Mouse (Mus musculus): ENCODE results near the gene Stxbp2. TPM values are rescaled to one million over a fixed set of nuclear protein-coding genes. Genes with fewer than 3 reads are reported as not detected.

Gene Stxbp2
- total and polyA plus RNA-seq, 3 experiments = 81.1 to 186 (median 117) TPM

GRCm38 (mm10) chr8:3587391-3588257, 43.1 kb upstream of the Stxbp2 start (continued):
- TF ChIP-seq EP300 (IDR thresholded peaks at IDR 0.05; ENCODE audit: low read depth in 1 of 2, low read length in 2 of 2) = no peak
- no peak for TF ChIP-seq GABPA (IDR thresholded peaks at IDR 0.05; ENCODE audit: low read depth, low read length)
- TF ChIP-seq ETS1 (IDR thresholded peaks at IDR 0.05; ENCODE audit: low read depth, low read length) = no peak

- TF ChIP-seq POLR2A (IDR thresholded peaks at IDR 0.05; ENCODE audit: control insufficient read depth in 1 of 2, insufficient read depth in 1 of 2, low read depth in 1 of 2, low read length in 2 of 2, poor library complexity in 1 of 2) = no peak
- TF ChIP-seq POLR2AphosphoS2 (IDR thresholded peaks at IDR 0.05; ENCODE audit: low read length) = no peak
- TF ChIP-seq ZMIZ1 (IDR thresholded peaks at IDR 0.05; ENCODE audit: low read depth, low read length) = no peak
- TF ChIP-seq EP300 (IDR thresholded peaks at IDR 0.05; ENCODE audit: low read depth in 1 of 2, low read length in 2 of 2) = no peak
- no peak for TF ChIP-seq MAZ (IDR thresholded peaks at IDR 0.05; ENCODE audit: low read depth, low read length)
- no peak for TF ChIP-seq SIN3A (IDR thresholded peaks at IDR 0.05; ENCODE audit: low read length)
- Histone ChIP-seq H3K9ac (ENCODE audit: control insufficient read depth, low read depth, low read length, poor library complexity, severe bottlenecking) (peak overlapping the region; percentile 60), H3K36me3 (ENCODE audit: control insufficient read depth in 1 of 2, insufficient read depth in 2 of 2, low read length in 2 of 2) (peaks cover 0 to 6% of the 10 kb centered on the region in 2 experiments; a peak in 2 of 4 replicates), H3K4me3 (ENCODE audit: control insufficient read depth in 1 of 2, insufficient read depth in 1 of 2, low read depth in 2 of 2, low read length in 2 of 2) (peak overlapping the region; percentile 55 to 80), H3K27ac (ENCODE audit: control insufficient read depth, low read depth, low read length) (no peak overlapping the region), H3K9me3 (replicated peaks; ENCODE audit: insufficient read depth, low read length) (no peaks in the 10 kb centered on the region), H3K27me3 (ENCODE audit: control insufficient read depth in 1 of 2, insufficient read depth in 2 of 2, low read length in 2 of 2) (no peaks in the 10 kb centered on the region), H3K4me1 (ENCODE audit: control insufficient read depth in 1 of 2, insufficient read depth in 2 of 2, low read length in 2 of 2) (peaks cover 6% of the 10 kb centered on the region in 2 experiments; a peak in 3 of 4 replicates), H3K79me2 (ENCODE audit: control insufficient read depth, insufficient read depth, low read length, poor library complexity) (no peaks in the 10 kb centered on the region)
- peak; percentile 50 for DNase-seq (ENCODE audit: low read depth, low spot score)
These were observed 42.5 kb upstream of the Stxbp2 start for GRCm38 (mm10) chr8:3588258-3588633.

GRCm38 (mm10) chr8:3593470-3593869, 37.3 kb upstream of the Stxbp2 start:
- no peak for DNase-seq (ENCODE audit: low read depth, low spot score)
- Histone ChIP-seq H3K36me3 (ENCODE audit: control insufficient read depth in 1 of 2, insufficient read depth in 2 of 2, low read length in 2 of 2) (no peaks in the 10 kb centered on the region), H3K9ac (ENCODE audit: control insufficient read depth, low read depth, low read length, poor library complexity, severe bottlenecking) (no peak overlapping the region), H3K27me3 (ENCODE audit: control insufficient read depth in 1 of 2, insufficient read depth in 2 of 2, low read length in 2 of 2) (no peaks in the 10 kb centered on the region), H3K4me3 (ENCODE audit: control insufficient read depth in 1 of 2, insufficient read depth in 1 of 2, low read depth in 2 of 2, low read length in 2 of 2) (no peak overlapping the region), H3K4me1 (ENCODE audit: control insufficient read depth in 1 of 2, insufficient read depth in 2 of 2, low read length in 2 of 2) (peaks cover 0 to 7% of the 10 kb centered on the region in 2 experiments; a peak in 2 of 4 replicates), H3K27ac (ENCODE audit: control insufficient read depth, low read depth, low read length) (no peak overlapping the region), H3K79me2 (ENCODE audit: control insufficient read depth, insufficient read depth, low read length, poor library complexity) (no peaks in the 10 kb centered on the region), H3K9me3 (replicated peaks; ENCODE audit: insufficient read depth, low read length) (no peaks in the 10 kb centered on the region)
- TF ChIP-seq POLR2AphosphoS5 (IDR thresholded peaks at IDR 0.05; ENCODE audit: borderline replicate concordance, low read depth, low read length) (no peak), EP300 (IDR thresholded peaks at IDR 0.05; ENCODE audit: low read depth in 1 of 2, low read length in 2 of 2) (no peak), MAZ (IDR thresholded peaks at IDR 0.05; ENCODE audit: low read depth, low read length) (no peak)

- Histone ChIP-seq H3K27ac (ENCODE audit: control insufficient read depth, low read depth, low read length) (no peak overlapping the region), H3K27me3 (ENCODE audit: control insufficient read depth in 1 of 2, insufficient read depth in 2 of 2, low read length in 2 of 2) (no peaks in the 10 kb centered on the region), H3K4me3 (ENCODE audit: control insufficient read depth in 1 of 2, insufficient read depth in 1 of 2, low read depth in 2 of 2, low read length in 2 of 2) (no peak overlapping the region), H3K9ac (ENCODE audit: control insufficient read depth, low read depth, low read length, poor library complexity, severe bottlenecking) (no peak overlapping the region), H3K4me1 (ENCODE audit: control insufficient read depth in 1 of 2, insufficient read depth in 2 of 2, low read length in 2 of 2) (peaks cover 0 to 7% of the 10 kb centered on the region in 2 experiments; a peak in 2 of 4 replicates), H3K79me2 (ENCODE audit: control insufficient read depth, insufficient read depth, low read length, poor library complexity) (no peaks in the 10 kb centered on the region), H3K36me3 (ENCODE audit: control insufficient read depth in 1 of 2, insufficient read depth in 2 of 2, low read length in 2 of 2) (no peaks in the 10 kb centered on the region), H3K9me3 (replicated peaks; ENCODE audit: insufficient read depth, low read length) (no peaks in the 10 kb centered on the region)
- no peak for DNase-seq (ENCODE audit: low read depth, low spot score)
- TF ChIP-seq E2F4 (IDR thresholded peaks at IDR 0.05; ENCODE audit: borderline replicate concordance, low read depth, low read length) = no peak
- no peak for TF ChIP-seq ZKSCAN1 (IDR thresholded peaks at IDR 0.05; ENCODE audit: low read depth, low read length)
- no peak for TF ChIP-seq USF2 (IDR thresholded peaks at IDR 0.05; ENCODE audit: borderline replicate concordance in 1 of 2, insufficient read depth in 1 of 2, low read depth in 1 of 2, low read length in 2 of 2)
- no peak for TF ChIP-seq SMC3 (IDR thresholded peaks at IDR 0.05; ENCODE audit: low read depth, low read length)
- no peak for TF ChIP-seq JUND (IDR thresholded peaks at IDR 0.05; ENCODE audit: low read depth, low read length)
- no peak for TF ChIP-seq POLR2A (IDR thresholded peaks at IDR 0.05; ENCODE audit: control insufficient read depth in 1 of 2, insufficient read depth in 1 of 2, low read depth in 1 of 2, low read length in 2 of 2, poor library complexity in 1 of 2)
- TF ChIP-seq CTCF (IDR thresholded peaks at IDR 0.05 in 2 of 3, conservative IDR thresholded peaks at IDR 0.05 in 1 of 3; ENCODE audit: control insufficient read depth in 1 of 3, insufficient read depth in 1 of 3, low read depth in 2 of 3, low read length in 3 of 3, poor library complexity in 1 of 3, severe bottlenecking in 1 of 3) = no peak
- no peak for TF ChIP-seq ELF1 (IDR thresholded peaks at IDR 0.05; ENCODE audit: low read depth, low read length)
- no peak for TF ChIP-seq ETS1 (IDR thresholded peaks at IDR 0.05; ENCODE audit: low read depth, low read length)
- TF ChIP-seq MAZ (IDR thresholded peaks at IDR 0.05; ENCODE audit: low read depth, low read length) = no peak
- TF ChIP-seq MAX (IDR thresholded peaks at IDR 0.05; ENCODE audit: low read length) = no peak
- TF ChIP-seq MYB (IDR thresholded peaks at IDR 0.05; ENCODE audit: low read depth, low read length) = no peak
- no peak for TF ChIP-seq GABPA (IDR thresholded peaks at IDR 0.05; ENCODE audit: low read depth, low read length)
These were observed 36.3 kb upstream of the Stxbp2 start for GRCm38 (mm10) chr8:3594466-3594865.
